Mouse (Mus musculus) ES-E14 (cell line): ENCODE data around the gene Pcdh15.

Source experiments
- ZC3H11A ChIP-seq: IDR thresholded peaks from 2 replicates; pipeline ENCODE4 v1.6.1; 2012; ENCODE audit warnings: low read depth, mild to moderate bottlenecking, inconsistent platforms, low read length, borderline replicate concordance
- ZNF384 ChIP-seq: IDR thresholded peaks from 2 replicates; pipeline ENCODE4 v1.6.1; 2012; ENCODE audit warnings: low read depth, low read length, inconsistent platforms

DNA sequence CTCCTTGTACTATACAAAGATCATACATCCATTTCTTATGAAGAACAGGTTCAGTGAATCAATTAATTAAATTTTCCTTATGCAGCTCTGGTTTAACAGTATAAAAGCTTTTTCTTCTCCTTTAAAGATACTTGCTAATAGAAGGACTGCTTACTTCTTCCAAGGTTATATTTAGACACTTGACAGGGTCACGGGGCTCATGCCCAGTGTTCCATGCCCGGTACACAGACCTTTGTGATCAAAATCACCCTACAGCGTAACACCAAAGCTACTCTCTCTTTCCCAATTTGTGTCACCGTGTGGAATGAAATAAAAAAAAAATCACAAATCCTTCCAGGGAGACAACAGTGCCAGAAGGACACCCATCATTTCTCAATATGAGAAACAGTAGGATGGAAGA, 48.8 kb downstream of the Pcdh15 start:
- TF ChIP-seq ZC3H11A, result no peak
- no peak for TF ChIP-seq ZNF384
